Mouse (Mus musculus) liver, postnatal 0 days (tissue): ENCODE results near the gene Gm2115.

Experiments
- CTCF ChIP-seq: sonication (generic); IDR thresholded peaks from 2 replicates; pipeline ENCODE4 v1.5.1; 2016; ENCODE audit warnings: antibody characterized with exemption, low read depth
- EP300 ChIP-seq: IDR thresholded peaks from 2 replicates; pipeline ENCODE4 v1.6.1; 2016; ENCODE audit warnings: antibody characterized with exemption, low read depth, mild to moderate bottlenecking

GRCm38 (mm10) chr7:84503163-84503562 is 25.6 kb upstream of the Gm2115 start:
- TF ChIP-seq CTCF (no peak), EP300 (no peak)
